Mouse (Mus musculus): Measurements from ENCODE around the gene Pex11g. TPM values are rescaled to one million over a fixed set of nuclear protein-coding genes. Genes with fewer than 3 reads are reported as not detected.

The Pex11g gene
- polyA plus RNA-seq, 2 experiments = 2.5 to 3.5 TPM

- DNase-seq (ENCODE audit: low read depth in 3 of 3, low spot score in 3 of 3) = no peak
- no peak for TF ChIP-seq CTCF (IDR thresholded peaks at IDR 0.05; ENCODE audit: low read depth)
- no peak for TF ChIP-seq EP300 (IDR thresholded peaks at IDR 0.05; ENCODE audit: low read depth)
- no peaks in the 10 kb centered on the region for H3K9me3 ChIP-seq (ENCODE audit: control insufficient read depth, low read length)
- H3K9ac ChIP-seq (replicated peaks) = no peak overlapping the region
- no peaks in the 10 kb centered on the region; the same call in 1 of the 2 replicates for H3K36me3 ChIP-seq (replicated peaks; ENCODE audit: control insufficient read depth, insufficient read depth, low read depth)
- H3K4me1 ChIP-seq (replicated peaks; ENCODE audit: control insufficient read depth in 2 of 2, insufficient read depth in 2 of 2, low read length in 1 of 2) = no peaks in the 10 kb centered on the region
- no peak for ATAC-seq (ENCODE audit: insufficient read depth)
- no peak overlapping the region for H3K27ac ChIP-seq
- H3K27me3 ChIP-seq (ENCODE audit: control insufficient read depth, insufficient read depth, low read length) = no peaks in the 10 kb centered on the region
- H3K4me2 ChIP-seq (ENCODE audit: low read depth) = no peak overlapping the region
- WGBS (ENCODE audit: insufficient replicate concordance) = 88% methylated on average over 25 of the region's 25 CpGs
- H3K4me3 ChIP-seq (ENCODE audit: insufficient read depth in 1 of 2, low read depth in 2 of 2, low read length in 2 of 2) = no peak overlapping the region
These were observed 15.5 kb downstream of the Pex11g start for GRCm38 (mm10) chr8:3451992-3452391.

GRCm38 (mm10) chr8:3450670-3451069, 16.8 kb downstream of the Pex11g start:
- Histone ChIP-seq H3K4me1 (replicated peaks; ENCODE audit: control insufficient read depth in 2 of 2, insufficient read depth in 2 of 2, low read length in 1 of 2) (no peaks in the 10 kb centered on the region), H3K4me3 (ENCODE audit: insufficient read depth in 1 of 2, low read depth in 2 of 2, low read length in 2 of 2) (no peak overlapping the region), H3K36me3 (replicated peaks; ENCODE audit: control insufficient read depth, insufficient read depth, low read depth) (no peaks in the 10 kb centered on the region; the same call in 1 of the 2 replicates), H3K27ac (no peak overlapping the region), H3K9ac (replicated peaks) (no peak overlapping the region), H3K4me2 (ENCODE audit: low read depth) (no peak overlapping the region), H3K27me3 (ENCODE audit: control insufficient read depth, insufficient read depth, low read length) (no peaks in the 10 kb centered on the region), H3K9me3 (ENCODE audit: control insufficient read depth, low read length) (no peaks in the 10 kb centered on the region)
- 27% methylated on average over 5 of the region's 5 CpGs for WGBS (ENCODE audit: insufficient replicate concordance)
- TF ChIP-seq EP300 (IDR thresholded peaks at IDR 0.05; ENCODE audit: low read depth) (no peak), CTCF (IDR thresholded peaks at IDR 0.05; ENCODE audit: low read depth) (peak; percentile 97)
- ATAC-seq (ENCODE audit: insufficient read depth) (no peak), DNase-seq (ENCODE audit: low read depth in 3 of 3, low spot score in 3 of 3) (peak in 1 of 3 experiments; percentile 34)

GRCm38 (mm10) chr8:3449226-3449625, 18.3 kb downstream of the Pex11g start:
- Histone ChIP-seq H3K27me3 (ENCODE audit: control insufficient read depth, insufficient read depth, low read length) (no peaks in the 10 kb centered on the region), H3K9me3 (ENCODE audit: control insufficient read depth, low read length) (no peaks in the 10 kb centered on the region), H3K4me3 (ENCODE audit: insufficient read depth in 1 of 2, low read depth in 2 of 2, low read length in 2 of 2) (no peak overlapping the region), H3K4me1 (replicated peaks; ENCODE audit: control insufficient read depth in 2 of 2, insufficient read depth in 2 of 2, low read length in 1 of 2) (no peaks in the 10 kb centered on the region), H3K9ac (replicated peaks) (no peak overlapping the region), H3K36me3 (replicated peaks; ENCODE audit: control insufficient read depth, insufficient read depth, low read depth) (no peaks in the 10 kb centered on the region; the same call in 1 of the 2 replicates), H3K27ac (no peak overlapping the region), H3K4me2 (ENCODE audit: low read depth) (no peak overlapping the region)
- DNase-seq (ENCODE audit: low read depth in 3 of 3, low spot score in 3 of 3) (no peak), ATAC-seq (ENCODE audit: insufficient read depth) (no peak)
- TF ChIP-seq EP300 (IDR thresholded peaks at IDR 0.05; ENCODE audit: low read depth) = no peak
- no peak for TF ChIP-seq CTCF (IDR thresholded peaks at IDR 0.05; ENCODE audit: low read depth)
- WGBS (ENCODE audit: insufficient replicate concordance) = 78% methylated on average over 2 of the region's 2 CpGs

GRCm38 (mm10) chr8:3439510-3439909, 28.0 kb downstream of the Pex11g start:
- Histone ChIP-seq H3K4me1 (replicated peaks; ENCODE audit: control insufficient read depth in 2 of 2, insufficient read depth in 2 of 2, low read length in 1 of 2) (no peaks in the 10 kb centered on the region; a peak in 1 of 4 replicates), H3K9me3 (ENCODE audit: control insufficient read depth, low read length) (no peaks in the 10 kb centered on the region), H3K36me3 (replicated peaks; ENCODE audit: control insufficient read depth, insufficient read depth, low read depth) (no peaks in the 10 kb centered on the region; the same call in 1 of the 2 replicates), H3K27ac (no peak overlapping the region), H3K27me3 (ENCODE audit: control insufficient read depth, insufficient read depth, low read length) (no peaks in the 10 kb centered on the region), H3K4me2 (ENCODE audit: low read depth) (no peak overlapping the region), H3K9ac (replicated peaks) (no peak overlapping the region), H3K4me3 (ENCODE audit: insufficient read depth in 1 of 2, low read depth in 2 of 2, low read length in 2 of 2) (no peak overlapping the region)
- ATAC-seq (ENCODE audit: insufficient read depth) = no peak
- TF ChIP-seq CTCF (IDR thresholded peaks at IDR 0.05; ENCODE audit: low read depth) (peak; percentile 75), EP300 (IDR thresholded peaks at IDR 0.05; ENCODE audit: low read depth) (no peak)
- no peak for DNase-seq (ENCODE audit: low read depth in 3 of 3, low spot score in 3 of 3)
- 76% methylated on average over 12 of the region's 12 CpGs for WGBS (ENCODE audit: insufficient replicate concordance)

- Histone ChIP-seq H3K9me3 (ENCODE audit: control insufficient read depth, low read length) (no peaks in the 10 kb centered on the region), H3K27me3 (ENCODE audit: control insufficient read depth, insufficient read depth, low read length) (no peaks in the 10 kb centered on the region), H3K4me1 (replicated peaks; ENCODE audit: control insufficient read depth in 2 of 2, insufficient read depth in 2 of 2, low read length in 1 of 2) (no peaks in the 10 kb centered on the region; a peak in 1 of 4 replicates), H3K27ac (no peak overlapping the region), H3K9ac (replicated peaks) (no peak overlapping the region), H3K36me3 (replicated peaks; ENCODE audit: control insufficient read depth, insufficient read depth, low read depth) (no peaks in the 10 kb centered on the region; the same call in none of the 2 replicates), H3K4me2 (ENCODE audit: low read depth) (no peak overlapping the region), H3K4me3 (ENCODE audit: insufficient read depth in 1 of 2, low read depth in 2 of 2, low read length in 2 of 2) (no peak overlapping the region)
- no peak for DNase-seq (ENCODE audit: low read depth in 3 of 3, low spot score in 3 of 3)
- peak; percentile 44; the same call in 1 of the 2 replicates for ATAC-seq (ENCODE audit: insufficient read depth)
- WGBS (ENCODE audit: insufficient replicate concordance) = 48% methylated on average over 6 of the region's 6 CpGs
- TF ChIP-seq EP300 (IDR thresholded peaks at IDR 0.05; ENCODE audit: low read depth) (peak; percentile 22; the same call in 1 of the 2 replicates), CTCF (IDR thresholded peaks at IDR 0.05; ENCODE audit: low read depth) (no peak)
These were observed 31.0 kb downstream of the Pex11g start for GRCm38 (mm10) chr8:3436492-3436891.
